Mouse (Mus musculus): ENCODE results near the gene 1700029P11Rik.
"Not testable (repeated sequence)": the region's sequence is repeated elsewhere in the genome, so short reads cannot be mapped to it uniquely, and the experiment has no call there.

1700029P11Rik gene

GRCm38 (mm10) chr15:81958906-81959305, 21.4 kb upstream of the 1700029P11Rik start:
- no peak for DNase-seq

GRCm38 (mm10) chr15:81960171-81961077, 19.9 kb upstream of the 1700029P11Rik start, which contains the start of gene Pmm1:
Gene Pmm1, minus strand, starts transcription at chr15:81960930.
- peak; percentile 100 for DNase-seq

- no peak for DNase-seq
Measured at GRCm38 (mm10) chr15:81961078-81961451, 19.3 kb upstream of the 1700029P11Rik start.

GRCm38 (mm10) chr15:81964262-81964661, 16.1 kb upstream of the 1700029P11Rik start:
- no peak for DNase-seq

GRCm38 (mm10) chr15:81964980-81965545, 15.3 kb upstream of the 1700029P11Rik start:
- DNase-seq, result no peak

- DNase-seq, result no peak
Measured at GRCm38 (mm10) chr15:81966062-81966829, 14.1 kb upstream of the 1700029P11Rik start.

- DNase-seq, result no peak
Measured at GRCm38 (mm10) chr15:81967821-81968220, 12.5 kb upstream of the 1700029P11Rik start.

- no peak for DNase-seq
Measured at GRCm38 (mm10) chr15:81968447-81968846, 11.9 kb upstream of the 1700029P11Rik start.

GRCm38 (mm10) chr15:81969173-81969572, 11.2 kb upstream of the 1700029P11Rik start:
- peak; percentile 32 for DNase-seq

- DNase-seq, result not testable (repeated sequence)
Measured at GRCm38 (mm10) chr15:81969635-81970034, 10.7 kb upstream of the 1700029P11Rik start.

GRCm38 (mm10) chr15:81970498-81970897, 9.8 kb upstream of the 1700029P11Rik start:
- not testable (repeated sequence) for DNase-seq

GRCm38 (mm10) chr15:81975156-81975555, 5.2 kb upstream of the 1700029P11Rik start:
- not testable (repeated sequence) for DNase-seq

GRCm38 (mm10) chr15:81982173-81982572, 1.8 kb downstream of the 1700029P11Rik start:
- DNase-seq, result no peak

GRCm38 (mm10) chr15:81985267-81986161, 5.2 kb downstream of the 1700029P11Rik start:
- no peak for DNase-seq

- no peak for DNase-seq
Measured at GRCm38 (mm10) chr15:81987646-81988045, 7.3 kb downstream of the 1700029P11Rik start, which contains the start of gene Xrcc6. Gene Xrcc6, plus strand, starts transcription at chr15:81987835.

GRCm38 (mm10) chr15:81989371-81990062, 9.2 kb downstream of the 1700029P11Rik start:
- peak; percentile 92 for DNase-seq

GRCm38 (mm10) chr15:81990549-81990948, 10.2 kb downstream of the 1700029P11Rik start:
- no peak for DNase-seq

GRCm38 (mm10) chr15:81993992-81994391, 13.7 kb downstream of the 1700029P11Rik start:
- DNase-seq, result no peak

- DNase-seq, result no peak
Measured at GRCm38 (mm10) chr15:82004257-82004656, 23.9 kb downstream of the 1700029P11Rik start.

- DNase-seq, result no peak
Measured at GRCm38 (mm10) chr15:82011947-82012346, 31.6 kb downstream of the 1700029P11Rik start.

GRCm38 (mm10) chr15:82014745-82015391, 34.5 kb downstream of the 1700029P11Rik start:
- peak; percentile 47 for DNase-seq
